In genomic region chr6:84211473-84211872, GRCm38 (mm10) we compare ENCODE assay signal across 27 mouse cellular contexts.
DNase-seq lines count a peak whose midpoint lies in the region; ATAC-seq lines count a peak whose summit lies in the region.
"Had no signal": no experiment of that assay in that cellular context is flagged by ENCODE, and none has a peak within 500 bp of the region (broad histone marks: within the 10 kb centered on the region; RNA-seq: fewer than 3 reads in every experiment).

No protein-coding gene starts in this region.

- no peaks in the 10 kb centered on the region for H3K27me3 ChIP-seq in heart, embryonic 10.5 days (ENCODE audit: insufficient read depth, poor library complexity, severe bottlenecking)
- no peaks in the 10 kb centered on the region for H3K27me3 ChIP-seq in embryonic facial prominence, embryonic 14.5 days (replicated peaks; ENCODE audit: control insufficient read depth, insufficient read depth, low read length)
- no peaks in the 10 kb centered on the region for H3K27me3 ChIP-seq in limb, embryonic 15.5 days
- H3K27me3 ChIP-seq: kidney, embryonic 15.5 days; neural tube, embryonic 12.5 days had no signal

- DNase-seq in heart, embryonic 10.5 days (ENCODE audit: low spot score): no peak
- no peak for DNase-seq in heart, postnatal 10 days
- peak; percentile 22 for DNase-seq in embryonic facial prominence, embryonic 14.5 days (ENCODE audit: low spot score)
- peak; percentile 78 for DNase-seq in gastrocnemius, postnatal 25 days
- DNase-seq in kidney, adult 8-10 months: no peak
- no peak for DNase-seq in kidney, adult 18-20 months
- DNase-seq: adrenal gland, postnatal 14 days; cerebellum, adult 11-12 months; cerebellum, adult 9-11 months; embryo, embryonic 11 days; kidney, postnatal 25 days; liver; lung, adult 2 months; lung, postnatal 14 days; right cerebral cortex, adult 18-20 months; thymus, adult 2 months; thymus, postnatal 36 days had no signal

- H3K27ac ChIP-seq in heart, embryonic 10.5 days: 0 out of 2 replicates have a peak overlapping the region, but pooled peaks have one; percentile 25
- peak overlapping the region; percentile 41; the same call in 1 of the 2 replicates for H3K27ac ChIP-seq in embryonic facial prominence, embryonic 14.5 days (replicated peaks; ENCODE audit: low read depth, low read length)
- H3K27ac ChIP-seq in limb, embryonic 15.5 days: peak overlapping the region; percentile 48; the same call in 1 of the 2 replicates
- H3K27ac ChIP-seq: kidney, embryonic 15.5 days; liver, embryonic 14.5 days; midbrain, embryonic 10.5 days; neural tube, embryonic 12.5 days had no signal

- H3K9ac ChIP-seq in embryonic facial prominence, embryonic 14.5 days (ENCODE audit: low read depth, low read length): no peak overlapping the region; the same call in 1 of the 2 replicates
- H3K9ac ChIP-seq in limb, embryonic 15.5 days: no peak overlapping the region
- H3K9ac ChIP-seq: kidney, embryonic 15.5 days; liver, embryonic 14.5 days; neural tube, embryonic 12.5 days had no signal

- H3K36me3 ChIP-seq in heart, embryonic 10.5 days: peaks cover 36% of the 10 kb centered on the region
- H3K36me3 ChIP-seq in embryonic facial prominence, embryonic 14.5 days (ENCODE audit: control insufficient read depth, insufficient read depth, low read length): no peaks in the 10 kb centered on the region
- no peaks in the 10 kb centered on the region for H3K36me3 ChIP-seq in limb, embryonic 15.5 days
- H3K36me3 ChIP-seq: kidney, embryonic 15.5 days; midbrain, embryonic 10.5 days; neural tube, embryonic 12.5 days had no signal

- H3K4me1 ChIP-seq in heart, embryonic 10.5 days: peaks cover 7% of the 10 kb centered on the region
- peaks cover 15% of the 10 kb centered on the region for H3K4me1 ChIP-seq in embryonic facial prominence, embryonic 14.5 days (ENCODE audit: control insufficient read depth, insufficient read depth, low read length)
- H3K4me1 ChIP-seq in limb, embryonic 15.5 days: peaks cover 25% of the 10 kb centered on the region
- H3K4me1 ChIP-seq: kidney, embryonic 15.5 days; midbrain, embryonic 10.5 days; neural tube, embryonic 12.5 days had no signal

- no peak for ATAC-seq in embryonic facial prominence, embryonic 14.5 days (ENCODE audit: low read depth)
- no peak for ATAC-seq in limb, embryonic 15.5 days (ENCODE audit: insufficient number of reproducible peaks, low FRiP score, low TSS enrichment, low read depth)
- ATAC-seq: CD4-positive, CD25-positive, alpha-beta regulatory T cell, adult 4 months; forebrain, embryonic 14.5 days; intestine, embryonic 16.5 days; midbrain, embryonic 16.5 days had no signal

- intact Hi-C loops in heart, postnatal 10 days (cut with DNase I): no loop called here

- no peak overlapping the region for H3K4me2 ChIP-seq in embryonic facial prominence, embryonic 14.5 days (ENCODE audit: low read depth, low read length)
- H3K4me2 ChIP-seq in limb, embryonic 15.5 days: no peak overlapping the region
- H3K4me2 ChIP-seq: kidney, embryonic 15.5 days; neural tube, embryonic 12.5 days had no signal

- 61% methylated on average over 7 of the region's 7 CpGs for WGBS in heart, embryonic 10.5 days
- WGBS in embryonic facial prominence, embryonic 14.5 days: 47% methylated on average over 7 of the region's 7 CpGs
- WGBS in limb, embryonic 15.5 days: 59% methylated on average over 7 of the region's 7 CpGs

- no peaks in the 10 kb centered on the region for H3K9me3 ChIP-seq in heart, embryonic 10.5 days
- H3K9me3 ChIP-seq in embryonic facial prominence, embryonic 14.5 days (ENCODE audit: control insufficient read depth, low read length): no peaks in the 10 kb centered on the region
- no peaks in the 10 kb centered on the region for H3K9me3 ChIP-seq in limb, embryonic 15.5 days
- H3K9me3 ChIP-seq: kidney, embryonic 15.5 days; midbrain, embryonic 10.5 days; neural tube, embryonic 12.5 days had no signal

- no peak overlapping the region for H3K4me3 ChIP-seq in heart, embryonic 10.5 days
- no peak overlapping the region for H3K4me3 ChIP-seq in embryonic facial prominence, embryonic 14.5 days (ENCODE audit: low read depth, low read length)
- no peak overlapping the region for H3K4me3 ChIP-seq in limb, embryonic 15.5 days
- H3K4me3 ChIP-seq: kidney, embryonic 15.5 days; midbrain, embryonic 10.5 days; myocyte; neural tube, embryonic 12.5 days had no signal

Comparison
In these comparisons a context has a peak if more than half of its experiments do, and no peak if none do; other contexts are left out.
1. DNase-seq: peak in embryonic facial prominence, embryonic 14.5 days (single experiment) and gastrocnemius, postnatal 25 days (single experiment); none in heart, embryonic 10.5 days (single experiment), heart, postnatal 10 days (0 of 2), kidney, adult 8-10 months (0 of 2) and kidney, adult 18-20 months (single experiment).
2. Peak in every context shown above with its lines, with median percentiles within 50 percentile points of each other: H3K27ac ChIP-seq.